ENCODE assay signal across 21 mouse cellular contexts in the genomic region with DNA sequence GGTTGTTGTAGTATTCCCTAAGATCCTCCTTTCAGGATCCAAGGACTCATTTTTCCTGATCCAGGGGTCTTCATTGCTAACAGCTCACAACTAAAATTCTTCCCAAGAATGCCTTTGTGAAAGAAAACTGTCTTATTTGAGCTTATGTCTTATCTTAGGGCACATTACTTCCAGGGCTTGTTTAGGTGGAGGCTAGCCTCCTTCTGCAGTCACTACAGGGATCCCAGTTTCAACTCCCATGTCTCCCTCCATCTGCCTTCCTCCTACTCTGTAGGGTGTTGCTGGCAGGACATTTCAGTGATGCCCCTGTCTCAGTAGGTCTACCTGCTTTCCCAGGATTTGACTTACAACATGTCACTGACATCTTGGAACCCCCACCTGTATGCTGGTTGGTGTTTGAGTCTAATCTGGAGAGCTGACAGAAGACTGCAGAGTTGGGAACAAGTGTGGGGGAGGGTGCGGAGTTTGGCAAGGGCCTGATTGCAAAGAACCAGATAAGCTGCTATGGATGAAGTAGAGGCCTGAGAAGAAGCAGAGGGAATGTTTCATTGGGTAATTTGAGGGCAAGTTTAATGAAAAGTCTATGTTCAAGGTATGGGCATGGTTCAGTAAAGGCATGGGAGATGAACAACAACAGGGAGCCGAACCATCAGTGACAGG. TPM values are rescaled to one million over a fixed set of nuclear protein-coding genes. Genes with fewer than 3 reads are reported as not detected.
A peak's percentile ranks its signal among the peaks of the same experiment; 100 is the strongest.
DNase-seq lines count a peak whose midpoint lies in the region; ATAC-seq and TF ChIP-seq lines count a peak whose summit lies in the region.
"Had no signal": no experiment of that assay in that cellular context is flagged by ENCODE, and none has a peak within 500 bp of the region (broad histone marks: within the 10 kb centered on the region; RNA-seq: fewer than 3 reads in every experiment).

No protein-coding gene starts in this region.

- ATAC-seq in erythroblast, adult 5-6 weeks (replicated peaks; ENCODE audit: low FRiP score, poor library complexity, severe bottlenecking): peak; percentile 74
- peak; percentile 82 for ATAC-seq in liver, embryonic 14.5 days (ENCODE audit: insufficient read depth)
- peak; percentile 60 for ATAC-seq in megakaryocyte progenitor cell, adult 5-6 weeks (replicated peaks; ENCODE audit: poor library complexity)
- ATAC-seq: forebrain, embryonic 13.5 days; forebrain, postnatal 0 days; hindbrain, postnatal 0 days had no signal

- H3K27ac ChIP-seq in liver, embryonic 14.5 days: peak overlapping the region; percentile 84
- H3K27ac ChIP-seq: embryonic facial prominence, embryonic 15.5 days; forebrain, embryonic 13.5 days; hindbrain, embryonic 13.5 days; hindbrain, postnatal 0 days had no signal

- peak overlapping the region; percentile 67 for H3K4me2 ChIP-seq in liver, embryonic 14.5 days (ENCODE audit: low read depth)
- H3K4me2 ChIP-seq: embryonic facial prominence, embryonic 15.5 days; forebrain, embryonic 13.5 days; hindbrain, embryonic 13.5 days had no signal

- TF ChIP-seq CTCF in liver, embryonic 14.5 days (IDR thresholded peaks at IDR 0.05; ENCODE audit: low read depth): no peak

- peaks cover 17% of the 10 kb centered on the region for H3K36me3 ChIP-seq in liver, embryonic 14.5 days (replicated peaks; ENCODE audit: control insufficient read depth, insufficient read depth, low read depth)
- H3K36me3 ChIP-seq: embryonic facial prominence, embryonic 15.5 days; hindbrain, embryonic 13.5 days had no signal

- no peaks in the 10 kb centered on the region for H3K9me3 ChIP-seq in liver, embryonic 14.5 days (ENCODE audit: control insufficient read depth, low read length)
- H3K9me3 ChIP-seq: embryonic facial prominence, embryonic 15.5 days; forebrain, embryonic 13.5 days; hindbrain, embryonic 13.5 days had no signal

- H3K27me3 ChIP-seq in liver, embryonic 14.5 days (ENCODE audit: control insufficient read depth, insufficient read depth, low read length): no peaks in the 10 kb centered on the region
- H3K27me3 ChIP-seq: embryonic facial prominence, embryonic 15.5 days; forebrain, embryonic 13.5 days; hindbrain, embryonic 13.5 days had no signal

- peak overlapping the region; percentile 51 for H3K9ac ChIP-seq in liver, embryonic 14.5 days (replicated peaks)
- H3K9ac ChIP-seq: embryonic facial prominence, embryonic 15.5 days; forebrain, embryonic 13.5 days; forebrain, postnatal 0 days; hindbrain, embryonic 13.5 days had no signal

- 43% methylated on average over 2 of the region's 2 CpGs for WGBS in liver, embryonic 14.5 days (ENCODE audit: insufficient replicate concordance)

- peaks cover 52 to 60% of the 10 kb centered on the region in 2 experiments for H3K4me1 ChIP-seq in liver, embryonic 14.5 days (replicated peaks; ENCODE audit: control insufficient read depth in 2 of 2, insufficient read depth in 2 of 2, low read length in 1 of 2)

- peak; percentile 79 for TF ChIP-seq EP300 in liver, embryonic 14.5 days (IDR thresholded peaks at IDR 0.05; ENCODE audit: low read depth)

- peak overlapping the region; percentile 32 to 43 for H3K4me3 ChIP-seq in liver, embryonic 14.5 days (ENCODE audit: insufficient read depth in 1 of 2, low read depth in 2 of 2, low read length in 2 of 2)
- H3K4me3 ChIP-seq: embryonic facial prominence, embryonic 15.5 days; forebrain, embryonic 13.5 days; hindbrain, embryonic 13.5 days had no signal

- DNase-seq in liver (peak; percentile 85), adipocyte (ENCODE audit: low spot score) (no peak)
- DNase-seq in liver, embryonic 14.5 days (ENCODE audit: low read depth in 3 of 3, low spot score in 3 of 3): peak in 2 of 3 experiments; percentile 63 to 70
- DNase-seq in adrenal gland, postnatal 10 days: no peak
- DNase-seq in thymus, postnatal 0 days (ENCODE audit: low spot score): no peak
- DNase-seq in testis, postnatal 10 days (ENCODE audit: low spot score): no peak
- DNase-seq: adrenal gland, postnatal 14 days; cerebellum, adult 2 months; cerebellum, postnatal 10 days; embryo, embryonic 11 days; forebrain, postnatal 0 days; gastrocnemius, postnatal 36 days; heart, adult 11 months; heart, postnatal 10 days; heart, postnatal 4 days had no signal

RNA-seq across cellular contexts. Expression of a gene that starts 20.1 kb away (rescaled TPM):
- total RNA-seq in erythroblast, adult 5-6 weeks (2015; ENCODE audit: low replicate concordance): 3,214 and 3,327 TPM in 2 replicates
- 4,146 and 5,406 TPM in 2 replicates for total RNA-seq in erythroblast, adult 5-6 weeks (2017; ENCODE audit: low replicate concordance)
- polyA plus RNA-seq in liver, embryonic 14.5 days (2012; rRNA removed): 977 and 1,014 TPM in 2 replicates
- polyA plus RNA-seq in liver, embryonic 14.5 days (2014; fragmentation: Nextera tagmentation; extraction: Ambion mirVana): 1,175 and 1,210 TPM in 2 replicates
- 540 and 612 TPM in 2 replicates for total RNA-seq in megakaryocyte progenitor cell, adult 5-6 weeks (2015)
- 427 and 442 TPM in 2 replicates for total RNA-seq in megakaryocyte progenitor cell, adult 5-6 weeks (2017)
- 10 to 100 TPM; 59.7 to 91.7 TPM for total RNA-seq in adrenal gland, postnatal 10 days (2021)
- polyA plus RNA-seq in thymus, postnatal 0 days (2015; fragmentation: Nextera tagmentation; extraction: Ambion mirVana): 169 and 194 TPM in 2 replicates

RNA-seq across cellular contexts. Expression of a gene that starts 57.4 kb away (rescaled TPM):
- total RNA-seq in erythroblast, adult 5-6 weeks (2015; ENCODE audit: low replicate concordance): 5.6 and 15.4 TPM in 2 replicates
- total RNA-seq in erythroblast, adult 5-6 weeks (2017; ENCODE audit: low replicate concordance): 8.9 and 11.0 TPM in 2 replicates
- 5.2 and 11.6 TPM in 2 replicates for polyA plus RNA-seq in liver, embryonic 14.5 days (2012; rRNA removed)
- 30.7 TPM in 2 replicates for polyA plus RNA-seq in liver, embryonic 14.5 days (2014; fragmentation: Nextera tagmentation; extraction: Ambion mirVana)
- total RNA-seq in megakaryocyte progenitor cell, adult 5-6 weeks (2015): 27.1 and 27.4 TPM in 2 replicates
- 69.9 and 111 TPM in 2 replicates for total RNA-seq in megakaryocyte progenitor cell, adult 5-6 weeks (2017)
- total RNA-seq in adrenal gland, postnatal 10 days (2021): 100 to 1,000 TPM in 1 of 2 experiments, 10 to 100 TPM in 1; 94.1 to 111 TPM
- polyA plus RNA-seq in thymus, postnatal 0 days (2015; fragmentation: Nextera tagmentation; extraction: Ambion mirVana): 48.4 and 54.3 TPM in 2 replicates

Comparison
In these comparisons a context has a peak if more than half of its experiments do, and no peak if none do; other contexts are left out.
1. DNase-seq: peak in liver (single experiment) and liver, embryonic 14.5 days (2 of 3); none in adrenal gland, postnatal 10 days (single experiment), adipocyte (single experiment), thymus, postnatal 0 days (single experiment) and testis, postnatal 10 days (single experiment).
2. RNA of a gene that starts 20.1 kb away (total RNA-seq): 3,214 to 5,406 TPM in erythroblast, adult 5-6 weeks; 427 to 612 TPM in megakaryocyte progenitor cell, adult 5-6 weeks and 59.7 to 91.7 TPM in adrenal gland, postnatal 10 days; every median in the first group is over 4 times any median in the second.
3. Peak in every context shown above with its lines, with median percentiles within 50 percentile points of each other: ATAC-seq.